Mouse (Mus musculus): ENCODE measurements around the gene Usp28.

Usp28 gene

DNA sequence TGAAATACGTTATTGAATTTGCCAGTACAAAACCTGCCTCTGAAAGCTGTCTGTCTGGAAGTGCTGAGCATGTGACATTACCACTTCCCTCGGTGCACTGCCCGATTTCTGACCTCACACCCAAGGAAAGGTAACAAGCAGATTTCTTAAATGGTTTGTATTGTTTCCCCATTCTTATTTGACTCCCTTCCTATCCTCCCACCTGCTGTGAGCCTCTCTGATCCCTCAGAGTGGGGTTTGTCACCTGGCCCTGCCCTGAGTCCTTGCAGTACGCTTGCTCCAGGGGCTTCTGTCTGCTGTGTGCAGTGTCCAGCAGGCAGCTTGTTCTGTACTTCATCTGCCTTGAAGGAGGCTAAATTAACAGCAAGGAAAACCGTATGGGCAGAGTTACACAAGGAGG, 38.8 kb downstream of the Usp28 start:
- no peak for ATAC-seq (ENCODE audit: low TSS enrichment)

- no peak for ATAC-seq (ENCODE audit: low TSS enrichment)
These were observed 39.4 kb downstream of the Usp28 start for GRCm38 (mm10) chr9:49024529-49024928.

DNA sequence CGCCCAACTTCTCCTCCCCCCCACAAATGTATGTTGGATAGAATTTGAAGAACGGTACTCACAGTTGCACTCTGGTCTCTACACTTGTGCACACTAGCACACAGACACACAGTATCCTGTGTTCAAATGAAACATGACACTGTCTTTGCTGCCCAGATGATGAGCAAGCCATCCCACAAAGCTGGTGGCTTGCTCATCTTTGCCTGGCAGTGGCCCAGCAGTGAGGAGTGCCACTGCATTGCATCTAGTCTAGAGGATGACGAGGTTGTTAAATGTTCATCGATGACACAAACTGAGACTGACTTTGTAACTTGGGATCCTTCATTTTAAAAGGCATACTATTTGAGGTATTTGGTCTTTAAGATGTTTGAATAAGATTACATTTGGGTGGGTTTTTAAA, 49.6 kb downstream of the Usp28 start:
- ATAC-seq (ENCODE audit: low TSS enrichment): peak; percentile 67; the same call in 1 of the 2 replicates

GRCm38 (mm10) chr9:49050901-49051300, 65.7 kb downstream of the Usp28 start:
- ATAC-seq (ENCODE audit: low TSS enrichment): no peak

- peak; percentile 62 for ATAC-seq (ENCODE audit: low TSS enrichment)
These were observed 66.2 kb downstream of the Usp28 start for GRCm38 (mm10) chr9:49051349-49051748.

DNA sequence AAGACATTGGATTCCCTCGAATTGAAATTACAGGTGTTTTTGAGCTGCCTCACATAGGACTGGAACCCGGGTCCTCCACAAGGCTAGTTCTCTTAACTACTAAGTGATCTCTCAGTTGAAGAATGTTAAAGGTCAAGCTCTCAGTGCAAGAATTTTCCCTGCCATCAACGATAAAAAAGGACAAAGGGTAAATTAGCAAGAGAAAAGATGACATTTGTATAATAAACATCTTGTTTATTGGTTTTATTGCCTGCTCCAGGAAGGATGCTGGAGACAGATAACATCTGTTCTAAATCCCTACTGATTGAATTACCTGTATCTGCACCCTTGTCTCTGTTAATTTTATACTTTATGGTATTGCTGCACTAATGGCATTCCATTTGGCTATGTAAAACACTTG, 68.9 kb downstream of the Usp28 start:
- no peak for ATAC-seq (ENCODE audit: low TSS enrichment)

DNA sequence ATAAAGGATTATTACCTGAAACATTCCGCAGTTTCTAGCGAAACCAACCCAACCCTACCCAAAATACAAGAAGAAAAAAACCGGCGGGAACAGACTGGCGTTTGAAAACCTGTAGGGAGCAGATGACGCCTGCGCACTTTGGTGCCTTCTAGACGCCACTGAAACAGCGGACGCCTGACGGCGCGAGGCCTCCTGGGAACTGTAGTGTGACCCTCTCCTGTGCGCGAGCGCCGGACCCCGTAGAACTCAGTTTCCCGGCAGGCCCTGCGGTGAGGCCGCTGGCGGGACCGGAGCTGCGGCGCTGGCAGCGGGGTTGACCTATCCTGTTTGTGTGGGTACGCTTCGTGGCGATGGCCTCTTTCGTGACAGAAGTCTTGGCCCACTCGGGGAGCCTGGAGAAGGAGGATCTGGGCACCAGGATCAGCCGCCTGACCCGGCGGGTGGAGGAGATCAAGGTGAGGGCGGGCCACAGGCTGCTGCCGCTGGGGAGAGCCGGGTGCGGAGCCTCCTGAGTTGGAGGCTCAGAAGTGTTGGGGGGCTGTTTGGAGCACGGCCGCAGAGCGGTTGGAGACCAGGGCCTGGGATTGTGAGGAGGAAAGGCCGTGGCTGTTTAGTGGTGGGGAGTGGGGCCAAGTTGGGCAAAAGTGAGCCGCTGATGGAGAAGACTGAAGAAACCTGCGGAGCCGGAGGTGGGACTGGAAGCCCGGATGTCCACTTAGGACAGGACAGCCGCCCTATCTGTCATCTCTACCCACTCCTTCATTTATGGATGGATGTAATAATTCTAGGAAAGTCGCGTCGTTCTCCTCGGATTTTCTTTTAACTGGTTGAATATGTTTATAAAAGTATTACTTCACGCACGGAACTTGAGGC, 70.4 kb downstream of the Usp28 start, which contains the start of gene Zw10:
Zw10 (plus strand) TSS at position 281 of the 873 bp plus-strand sequence.
- ATAC-seq (ENCODE audit: low TSS enrichment): peak; percentile 99

DNA sequence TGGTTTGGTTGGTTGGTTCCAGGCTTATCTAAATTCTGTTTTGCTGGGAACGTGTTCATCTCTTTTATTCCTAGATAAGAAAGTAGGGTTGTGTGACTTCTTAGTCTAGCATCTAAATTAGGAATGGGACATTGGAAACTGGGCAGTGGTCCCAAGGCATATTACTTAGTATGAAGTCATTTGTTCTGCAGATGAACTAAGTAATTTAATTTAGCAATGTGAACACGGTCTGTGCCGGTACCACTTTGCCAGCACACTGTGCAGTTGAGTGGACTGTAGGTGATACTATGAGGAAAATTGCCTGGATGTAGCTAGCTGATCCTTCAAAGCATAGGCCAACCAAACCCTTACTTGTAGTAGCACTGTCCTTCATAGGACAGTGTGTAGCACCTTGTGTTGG, 91.7 kb downstream of the Usp28 start:
- no peak for ATAC-seq (ENCODE audit: low TSS enrichment)

DNA sequence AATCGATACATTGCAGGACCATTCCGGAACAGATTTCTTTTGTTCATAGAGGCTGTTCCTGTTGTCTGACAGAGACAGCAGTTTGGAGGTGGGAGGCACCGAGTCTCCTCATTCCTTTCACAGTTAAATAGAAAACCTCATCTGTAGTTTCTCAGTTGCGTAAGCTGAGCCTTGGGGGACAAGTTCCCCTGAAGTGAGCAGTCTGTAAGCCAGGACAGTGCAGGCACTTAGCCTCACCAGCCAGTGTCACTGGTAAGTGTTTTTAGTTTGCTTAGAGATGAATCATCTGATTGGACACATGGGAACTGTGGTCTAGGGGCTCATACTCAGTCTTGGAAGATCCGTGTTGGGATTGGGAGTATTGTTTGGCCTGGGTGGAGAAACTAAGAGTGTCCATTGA, 95.9 kb downstream of the Usp28 start, which contains the start of gene Tmprss5:
Tmprss5 (plus strand) TSS at position 154 of the 400 bp plus-strand sequence.
- peak; percentile 16; the same call in 1 of the 2 replicates for ATAC-seq (ENCODE audit: low TSS enrichment)

GRCm38 (mm10) chr9:49081561-49081960, 96.4 kb downstream of the Usp28 start:
- peak; percentile 65 for ATAC-seq (ENCODE audit: low TSS enrichment)

DNA sequence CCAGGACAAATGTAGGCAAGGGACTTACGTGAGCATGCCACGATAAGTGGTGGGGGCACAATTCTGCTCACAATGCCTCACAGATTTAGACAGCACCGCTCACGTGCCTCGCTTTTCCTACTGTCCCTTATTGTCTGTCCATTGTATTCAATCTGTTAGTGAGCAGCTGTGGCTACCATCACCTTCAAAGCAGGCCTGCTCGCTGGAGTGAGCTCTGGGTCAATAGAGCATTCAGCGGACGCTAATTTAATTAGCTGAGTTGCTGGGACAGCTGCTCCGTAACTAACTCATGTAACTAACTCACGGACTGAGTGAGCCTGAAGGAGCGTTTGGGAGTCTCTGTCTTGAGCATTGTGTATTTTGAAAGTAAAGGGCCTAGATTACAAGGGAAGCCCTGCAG, 102.1 kb downstream of the Usp28 start:
- ATAC-seq (ENCODE audit: low TSS enrichment): no peak

Measured in frontal cortex, adult (tissue).